8 mouse cellular contexts compared by ENCODE assay signal in the genomic region with DNA sequence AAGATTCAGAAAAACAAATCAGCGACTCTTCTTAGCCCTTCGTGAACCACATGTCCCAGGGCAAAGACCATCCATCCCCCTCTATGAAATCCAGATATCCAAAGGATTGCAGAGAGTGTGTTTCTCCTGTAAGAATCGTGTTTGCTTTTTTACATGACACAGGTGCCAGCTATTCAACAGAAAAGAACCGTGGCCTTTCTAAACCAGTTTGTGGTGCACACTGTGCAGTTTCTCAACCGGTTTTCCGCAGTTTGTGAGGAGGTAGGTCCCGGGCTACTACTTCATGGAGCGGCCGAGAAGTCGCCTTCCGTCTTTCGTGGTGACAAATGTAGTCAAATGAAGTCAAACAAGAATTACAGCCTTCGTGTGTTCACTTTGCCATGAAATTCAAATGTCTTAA. TPM values are rescaled to one million over a fixed set of nuclear protein-coding genes. Genes with fewer than 3 reads are reported as not detected.
DNase-seq lines count a peak whose midpoint lies in the region; ATAC-seq and TF ChIP-seq lines count a peak whose summit lies in the region.

No protein-coding gene starts in this region.

- intact Hi-C loops in heart, postnatal 36 days (cut with DNase I): loop anchor here (2.0 to 10.0 kb wide), 3 partner anchors 55 to 339 kb away; a partner anchor contains a TSS

- peak overlapping the region; percentile 78 for H3K4me2 ChIP-seq in heart, embryonic 12.5 days
- peak overlapping the region; percentile 66 for H3K4me2 ChIP-seq in heart, embryonic 16.5 days (ENCODE audit: low read depth, low read length)
- H3K4me2 ChIP-seq in midbrain, embryonic 11.5 days: peak overlapping the region; percentile 55

- no peak for TF ChIP-seq CTCF in MEL (IDR thresholded peaks at IDR 0.05 in 2 of 3, conservative IDR thresholded peaks at IDR 0.05 in 1 of 3; ENCODE audit: control insufficient read depth in 1 of 3, insufficient read depth in 1 of 3, low read depth in 2 of 3, low read length in 3 of 3, poor library complexity in 1 of 3, severe bottlenecking in 1 of 3)

- H3K79me2 ChIP-seq in MEL (ENCODE audit: control insufficient read depth, insufficient read depth, low read length, poor library complexity): no peaks in the 10 kb centered on the region; the same call in 1 of the 2 replicates

- H3K36me3 ChIP-seq in heart, embryonic 12.5 days: peaks cover 6% of the 10 kb centered on the region
- peaks cover 0 to 2% of the 10 kb centered on the region in 2 experiments; a peak in 1 of 4 replicates for H3K36me3 ChIP-seq in MEL (ENCODE audit: control insufficient read depth in 1 of 2, insufficient read depth in 2 of 2, low read length in 2 of 2)
- peaks cover 4% of the 10 kb centered on the region; the same call in 1 of the 2 replicates for H3K36me3 ChIP-seq in heart, embryonic 16.5 days (ENCODE audit: control insufficient read depth, insufficient read depth)
- no peaks in the 10 kb centered on the region for H3K36me3 ChIP-seq in midbrain, embryonic 11.5 days (ENCODE audit: control insufficient read depth, insufficient read depth, low read length)

- TF ChIP-seq POLR2A in MEL (IDR thresholded peaks at IDR 0.05; ENCODE audit: control insufficient read depth in 1 of 2, insufficient read depth in 1 of 2, low read depth in 1 of 2, low read length in 2 of 2, poor library complexity in 1 of 2): no peak

- H3K4me1 ChIP-seq in heart, embryonic 12.5 days (replicated peaks): peaks cover 5% of the 10 kb centered on the region
- peaks cover 0 to 8% of the 10 kb centered on the region in 2 experiments for H3K4me1 ChIP-seq in MEL (ENCODE audit: control insufficient read depth in 1 of 2, insufficient read depth in 2 of 2, low read length in 2 of 2)
- H3K4me1 ChIP-seq in heart, embryonic 16.5 days (ENCODE audit: control insufficient read depth, insufficient read depth, low read length): peaks cover 3% of the 10 kb centered on the region
- H3K4me1 ChIP-seq in midbrain, embryonic 11.5 days (ENCODE audit: control insufficient read depth, insufficient read depth, low read length): no peaks in the 10 kb centered on the region; the same call in 1 of the 2 replicates

- peak overlapping the region; percentile 76; the same call in 1 of the 2 replicates for H3K27ac ChIP-seq in heart, embryonic 12.5 days (ENCODE audit: poor library complexity, severe bottlenecking)
- H3K27ac ChIP-seq in MEL (ENCODE audit: control insufficient read depth, low read depth, low read length): no peak overlapping the region; the same call in 1 of the 2 replicates
- H3K27ac ChIP-seq in heart, embryonic 16.5 days (ENCODE audit: low read length): no peak overlapping the region
- no peak overlapping the region for H3K27ac ChIP-seq in midbrain, embryonic 11.5 days (ENCODE audit: low read depth, low read length)

- no peak for TF ChIP-seq EP300 in MEL (IDR thresholded peaks at IDR 0.05; ENCODE audit: low read depth in 1 of 2, low read length in 2 of 2)

- WGBS in heart, embryonic 12.5 days: 72% methylated on average over 13 of the region's 13 CpGs
- 70% methylated on average over 13 of the region's 13 CpGs for WGBS in heart, embryonic 16.5 days
- WGBS in midbrain, embryonic 11.5 days: 78% methylated on average over 13 of the region's 13 CpGs

- no peak for TF ChIP-seq RAD21 in MEL (IDR thresholded peaks at IDR 0.05; ENCODE audit: low read depth, low read length)

- H3K9me3 ChIP-seq in heart, embryonic 12.5 days (replicated peaks): no peaks in the 10 kb centered on the region
- H3K9me3 ChIP-seq in MEL (replicated peaks; ENCODE audit: insufficient read depth, low read length): no peaks in the 10 kb centered on the region
- no peaks in the 10 kb centered on the region for H3K9me3 ChIP-seq in heart, embryonic 16.5 days (replicated peaks; ENCODE audit: control insufficient read depth, low read length)
- H3K9me3 ChIP-seq in midbrain, embryonic 11.5 days (ENCODE audit: control insufficient read depth, low read length): no peaks in the 10 kb centered on the region

- H3K27me3 ChIP-seq in heart, embryonic 12.5 days (replicated peaks): no peaks in the 10 kb centered on the region
- no peaks in the 10 kb centered on the region for H3K27me3 ChIP-seq in MEL (ENCODE audit: control insufficient read depth in 1 of 2, insufficient read depth in 2 of 2, low read length in 2 of 2)
- no peaks in the 10 kb centered on the region for H3K27me3 ChIP-seq in heart, embryonic 16.5 days (ENCODE audit: control insufficient read depth, insufficient read depth, low read length)
- H3K27me3 ChIP-seq in midbrain, embryonic 11.5 days (ENCODE audit: control insufficient read depth, insufficient read depth, low read length): no peaks in the 10 kb centered on the region

- DNase-seq in heart, postnatal 36 days: no peak
- DNase-seq in MEL (ENCODE audit: low read depth, low spot score): no peak
- DNase-seq in midbrain, embryonic 11.5 days (ENCODE audit: low spot score, missing footprints): no peak
- no peak for DNase-seq in retina, postnatal 1 day
- DNase-seq in adrenal gland, adult 8-10 months: no peak
- DNase-seq in urinary bladder, postnatal 36 days (ENCODE audit: low spot score in 2 of 2): no peak

- H3K9ac ChIP-seq in heart, embryonic 12.5 days: peak overlapping the region; percentile 79
- H3K9ac ChIP-seq in MEL (ENCODE audit: control insufficient read depth, low read depth, low read length, poor library complexity, severe bottlenecking): peak overlapping the region; percentile 79
- peak overlapping the region; percentile 74 for H3K9ac ChIP-seq in heart, embryonic 16.5 days (ENCODE audit: low read length)
- H3K9ac ChIP-seq in midbrain, embryonic 11.5 days (ENCODE audit: low read length): peak overlapping the region; percentile 84

- no peak for ATAC-seq in heart, embryonic 12.5 days (ENCODE audit: insufficient number of reproducible peaks, low FRiP score)
- ATAC-seq in heart, embryonic 16.5 days (replicated peaks; ENCODE audit: extremely low read depth, insufficient read depth, low FRiP score): 0 out of 2 replicates have a peak, but pooled peaks have one; percentile 16
- ATAC-seq in midbrain, embryonic 11.5 days (ENCODE audit: low FRiP score): no peak

- H3K4me3 ChIP-seq in heart, embryonic 12.5 days: peak overlapping the region; percentile 67
- peak overlapping the region; percentile 90 to 96 for H3K4me3 ChIP-seq in MEL (ENCODE audit: control insufficient read depth in 1 of 2, insufficient read depth in 1 of 2, low read depth in 2 of 2, low read length in 2 of 2)
- peak overlapping the region; percentile 61 for H3K4me3 ChIP-seq in heart, embryonic 16.5 days (ENCODE audit: low read length)
- H3K4me3 ChIP-seq in midbrain, embryonic 11.5 days (ENCODE audit: low read depth, low read length): peak overlapping the region; percentile 60

TF ChIP-seq in MEL, 35 proteins besides CTCF, POLR2A, EP300 and RAD21:
- TF ChIP-seq MEF2A (IDR thresholded peaks at IDR 0.05; ENCODE audit: extremely low read depth, insufficient replicate concordance, low read depth, low read length, poor library complexity, severe bottlenecking): no peak
- TF ChIP-seq MAX (IDR thresholded peaks at IDR 0.05; ENCODE audit: low read length): 0 out of 2 replicates have a peak, but pooled peaks have one; percentile 12
- TF ChIP-seq ZMIZ1 (IDR thresholded peaks at IDR 0.05; ENCODE audit: low read depth, low read length): no peak

RNA-seq across cellular contexts. Expression of a gene that starts 0.8 kb away (rescaled TPM):
- 35.7 and 46.5 TPM in 2 replicates for polyA plus RNA-seq in heart, embryonic 12.5 days (2016; fragmentation: Nextera tagmentation; extraction: Ambion mirVana)
- total RNA-seq in heart, postnatal 36 days (2021): 10 to 100 TPM; 31.6 to 34.1 TPM
- 35.5 and 40.2 TPM in 2 replicates for total RNA-seq in MEL (2012; rRNA removed)
- 10 to 100 TPM in 1 of 2 experiments, not detected in 1; 41.4 TPM for polyA plus RNA-seq in MEL (2012; ENCODE audit: insufficient read depth in 1 of 2, insufficient read length in 2 of 2, low read depth in 1 of 2, low replicate concordance in 2 of 2, missing spikeins in 1 of 2)
- 45.9 and 47.5 TPM in 2 replicates for polyA plus RNA-seq in heart, embryonic 16.5 days (2015; fragmentation: Nextera tagmentation; extraction: Ambion mirVana)
- polyA plus RNA-seq in midbrain, embryonic 11.5 days (2014; fragmentation: Nextera tagmentation; extraction: Ambion mirVana): 48.1 and 51.7 TPM in 2 replicates
- 10 to 100 TPM; 51.0 to 61.8 (median 56.9) TPM for total RNA-seq in adrenal gland, adult 8-10 months (2022)

RNA-seq across cellular contexts. Expression of a gene that starts 54.9 kb away (rescaled TPM):
- polyA plus RNA-seq in heart, embryonic 12.5 days (2016; fragmentation: Nextera tagmentation; extraction: Ambion mirVana): 39.0 and 42.4 TPM in 2 replicates
- total RNA-seq in heart, postnatal 36 days (2021): 1 to 10 TPM; 6.7 TPM
- total RNA-seq in MEL (2012; rRNA removed): 109 and 118 TPM in 2 replicates
- 100 to 1,000 TPM in 1 of 2 experiments, 10 to 100 TPM in 1; 85.4 to 193 TPM for polyA plus RNA-seq in MEL (2012; ENCODE audit: insufficient read depth in 1 of 2, insufficient read length in 2 of 2, low read depth in 1 of 2, low replicate concordance in 2 of 2, missing spikeins in 1 of 2)
- polyA plus RNA-seq in heart, embryonic 16.5 days (2015; fragmentation: Nextera tagmentation; extraction: Ambion mirVana): 33.5 and 37.0 TPM in 2 replicates
- polyA plus RNA-seq in midbrain, embryonic 11.5 days (2014; fragmentation: Nextera tagmentation; extraction: Ambion mirVana): 101 and 113 TPM in 2 replicates
- total RNA-seq in adrenal gland, adult 8-10 months (2022): 10 to 100 TPM; 10.3 to 13.7 (median 10.7) TPM

RNA-seq across cellular contexts. Expression of a gene that starts 54.9 kb away (rescaled TPM):
- polyA plus RNA-seq in heart, embryonic 12.5 days (2016; fragmentation: Nextera tagmentation; extraction: Ambion mirVana): 12.6 and 14.1 TPM in 2 replicates
- under 1 TPM; 0.64 to 0.81 TPM for total RNA-seq in heart, postnatal 36 days (2021)
- total RNA-seq in MEL (2012; rRNA removed): 17.6 and 19.0 TPM in 2 replicates
- 10 to 100 TPM in 1 of 2 experiments, not detected in 1; 14.6 TPM for polyA plus RNA-seq in MEL (2012; ENCODE audit: insufficient read depth in 1 of 2, insufficient read length in 2 of 2, low read depth in 1 of 2, low replicate concordance in 2 of 2, missing spikeins in 1 of 2)
- 9.4 and 12.0 TPM in 2 replicates for polyA plus RNA-seq in heart, embryonic 16.5 days (2015; fragmentation: Nextera tagmentation; extraction: Ambion mirVana)
- polyA plus RNA-seq in midbrain, embryonic 11.5 days (2014; fragmentation: Nextera tagmentation; extraction: Ambion mirVana): 13.9 and 15.9 TPM in 2 replicates
- 1 to 10 TPM in 2 of 4 experiments, under 1 TPM in 2; 0.56 to 1.5 (median 0.86) TPM for total RNA-seq in adrenal gland, adult 8-10 months (2022)
